Mouse (Mus musculus) bone marrow macrophage, adult 2 months (primary cell): ENCODE data around the gene Apod.

Experiments
- CTCF ChIP-seq: IDR thresholded peaks from 2 replicates; pipeline ENCODE4 v1.5.1; 2012; ENCODE audit warnings: low read depth, mild to moderate bottlenecking, low read length, moderate library complexity
- POLR2A ChIP-seq: IDR thresholded peaks from 2 replicates; pipeline ENCODE4 v1.6.1; 2012; ENCODE audit warnings: mild to moderate bottlenecking, low read depth, low read length, borderline replicate concordance

GRCm38 (mm10) chr16:31290281-31290680 is 24.3 kb downstream of the Apod start:
- TF ChIP-seq POLR2A: no peak
- no peak for TF ChIP-seq CTCF
